Mouse (Mus musculus) adrenal gland, postnatal 36 days (tissue): ENCODE data around the gene Srpr. TPM values are rescaled to one million over a fixed set of nuclear protein-coding genes. Genes with fewer than 3 reads are reported as not detected.
A peak's percentile ranks its signal among the peaks of the same experiment; 100 is the strongest.

Source experiments
- DNase-seq, 2 experiments: peaks; one replicate each; pipeline ENCODE4 v3.0.0; 2021; ENCODE audit warnings: mixed read lengths in 1 of 2
- total RNA-seq, 2 experiments: library from RNA; stranded (reverse); gene quantifications; 2 replicates each; pipeline ENCODE4 v1.2.3; 2021

The Srpr gene
- total RNA-seq, 2 experiments from 2014 or later = 166 to 172 TPM

DNA sequence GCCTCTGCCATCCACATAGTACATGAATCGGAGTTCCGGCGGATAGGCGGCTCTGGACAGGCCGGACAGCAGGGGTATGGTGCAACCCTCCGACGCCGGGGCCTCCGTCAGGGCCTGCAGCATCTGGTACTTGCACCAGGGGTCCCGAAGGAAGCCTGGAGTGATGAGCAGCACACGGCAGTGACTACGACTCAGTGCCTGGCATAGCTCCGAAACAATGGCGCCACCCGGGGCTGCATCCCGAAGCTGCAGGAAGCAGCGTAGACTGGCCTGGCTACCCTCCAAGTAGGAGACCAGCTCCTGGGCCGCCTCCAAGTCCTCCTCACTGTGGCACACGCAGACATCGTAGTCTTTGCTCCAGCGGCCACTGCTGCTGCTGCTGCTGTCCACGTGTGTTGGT, 11.3 kb upstream of the Srpr start:
- peak; percentile 23 to 63 for DNase-seq

DNA sequence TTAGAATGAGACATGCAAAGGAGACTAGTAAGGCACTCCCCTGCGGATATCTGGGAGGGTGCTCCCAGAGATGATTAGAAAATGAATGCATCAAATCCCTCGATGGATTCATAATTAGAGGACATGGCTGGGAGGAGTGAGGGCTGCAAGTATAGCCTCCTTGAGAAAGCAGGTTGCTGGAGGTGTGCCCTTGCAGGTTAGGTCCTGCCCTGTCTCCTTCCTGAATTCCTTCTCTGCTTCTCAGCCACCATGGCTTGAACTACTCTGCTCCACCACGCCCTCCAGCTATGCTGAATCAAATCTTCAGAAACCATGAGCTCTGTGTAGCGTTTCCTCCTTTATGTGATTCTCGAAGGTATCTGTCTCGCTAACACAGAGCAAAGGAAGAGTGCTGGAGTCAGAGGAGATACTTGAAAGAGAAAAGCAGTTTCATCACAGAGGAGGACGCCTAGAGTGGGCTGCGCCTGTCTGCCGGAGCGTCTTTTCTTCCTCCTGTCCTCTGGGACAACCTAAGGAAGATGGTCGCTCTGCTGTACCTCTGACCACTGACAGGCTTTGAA, 6.9 kb upstream of the Srpr start:
- no peak for DNase-seq

DNA sequence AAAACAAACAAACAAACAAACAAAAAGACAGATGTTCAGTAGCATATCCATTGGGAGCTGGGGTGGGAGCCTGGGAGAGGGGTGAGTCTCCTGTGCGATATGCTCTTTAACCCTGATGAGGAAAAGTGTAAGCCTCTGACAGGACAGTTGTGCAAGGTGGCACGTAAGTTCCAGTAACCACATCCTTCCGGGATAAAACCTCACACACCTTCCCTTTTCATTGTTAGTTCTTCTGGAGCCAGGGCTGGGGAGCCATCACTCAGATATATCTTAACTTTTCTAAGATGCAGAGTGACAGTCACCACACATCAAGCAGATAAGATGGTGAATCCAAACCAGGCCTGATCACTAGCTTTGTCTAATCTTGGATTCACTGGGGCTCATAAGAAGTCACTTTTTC, 5.9 kb upstream of the Srpr start:
- no peak for DNase-seq

DNA sequence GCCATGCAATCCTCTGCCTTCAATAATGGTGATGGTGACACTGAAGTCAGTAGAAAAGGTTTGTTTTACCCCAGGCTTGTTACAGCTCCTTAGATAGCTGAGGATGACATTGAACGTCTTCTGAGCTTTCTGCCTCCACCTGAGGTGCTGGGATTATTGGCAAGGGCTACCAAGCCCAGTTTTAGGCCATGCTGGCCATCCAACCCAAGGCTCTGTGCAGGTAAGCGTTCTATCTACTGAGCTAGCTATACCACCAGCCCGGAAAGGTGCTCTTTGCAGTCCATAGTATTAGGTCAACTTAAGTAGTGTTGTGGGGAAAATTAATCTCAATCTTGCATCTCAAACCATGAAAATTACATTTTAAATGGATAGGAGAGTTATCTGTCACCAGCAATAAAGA, 2.4 kb upstream of the Srpr start:
- no peak for DNase-seq

DNA sequence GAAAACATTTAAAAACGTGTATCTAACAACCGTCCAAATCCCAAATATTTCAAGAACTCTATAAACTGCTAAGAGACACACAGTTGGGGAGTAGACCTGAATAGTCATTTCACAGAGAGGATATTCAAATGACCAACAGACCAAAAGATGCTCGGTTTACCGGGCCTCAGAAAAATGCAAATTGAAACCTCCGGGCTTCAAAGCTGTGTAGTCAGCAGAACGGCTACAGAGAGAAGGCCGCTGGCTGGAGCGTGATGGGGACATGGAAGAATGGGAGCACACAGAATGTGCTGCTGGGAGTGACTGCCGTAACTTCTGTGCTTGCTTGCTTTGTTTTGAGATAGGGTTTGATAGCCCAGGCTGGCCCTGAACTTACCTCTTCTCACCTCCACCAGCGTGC, 1.6 kb upstream of the Srpr start:
- no peak for DNase-seq

DNA sequence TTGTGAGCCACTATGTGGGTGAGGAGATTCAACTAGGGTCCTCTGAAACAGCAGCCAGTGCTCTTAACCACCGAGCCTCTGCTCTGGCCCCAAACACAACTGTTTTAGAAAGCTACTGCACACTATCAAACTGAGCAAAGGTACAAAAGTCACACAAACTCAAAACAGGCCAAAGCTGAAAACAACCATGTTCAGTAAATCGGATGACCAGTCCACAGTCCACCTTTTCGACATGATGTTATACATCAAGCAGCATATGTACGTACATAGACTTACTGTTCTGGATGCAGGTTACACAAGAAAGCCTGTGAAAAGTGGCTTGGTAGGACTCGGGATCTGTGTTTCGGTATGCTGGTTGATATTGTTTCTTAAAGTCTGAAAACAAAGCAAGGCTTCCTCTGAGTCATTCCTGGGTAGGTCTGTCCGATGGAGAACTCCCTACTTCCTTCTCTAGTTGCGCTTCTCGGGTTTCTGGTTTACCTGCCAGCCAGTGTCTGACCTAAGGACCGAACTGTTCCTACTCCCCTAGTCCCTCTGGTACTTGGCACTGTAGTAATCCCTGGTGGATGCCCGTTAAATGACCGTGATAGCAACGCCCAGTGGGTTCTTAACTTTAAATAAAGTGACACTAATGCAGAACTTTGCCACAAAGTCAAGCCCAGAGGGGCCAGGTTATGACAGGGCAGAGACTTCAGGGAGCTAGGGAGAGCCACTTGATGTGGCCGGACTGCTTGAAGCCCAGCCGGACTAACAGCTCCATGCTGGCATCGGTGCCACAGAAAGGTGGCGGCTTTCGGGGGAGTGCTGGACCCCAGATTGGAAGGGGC, 817 bp upstream of the Srpr start:
- DNase-seq = no peak

DNA sequence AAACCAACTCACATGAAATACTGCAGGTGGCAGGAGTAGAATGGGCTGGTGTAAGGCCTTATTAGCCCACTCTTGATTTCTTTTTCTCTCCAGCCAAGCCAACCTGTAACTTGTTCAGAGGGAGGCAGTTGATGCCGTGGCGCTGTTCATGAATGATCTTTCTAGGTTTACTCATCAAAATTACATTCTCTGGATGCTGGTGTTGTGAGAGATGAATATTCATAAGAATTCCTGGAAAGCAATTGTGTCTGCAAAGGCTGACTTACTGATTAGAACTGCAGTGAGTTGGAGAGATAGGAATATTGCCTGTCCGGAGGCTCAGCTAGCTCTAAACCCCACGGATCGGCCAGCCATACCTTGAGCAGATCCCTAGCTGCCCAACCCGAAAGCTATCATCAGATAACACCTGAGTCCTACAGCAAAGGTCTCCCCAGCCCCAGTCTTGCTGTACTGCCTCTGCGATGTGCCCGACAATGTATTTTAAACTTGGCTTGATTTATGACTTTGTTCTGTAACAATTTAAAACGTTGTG, 620 bp downstream of the Srpr start:
- no peak for DNase-seq

DNA sequence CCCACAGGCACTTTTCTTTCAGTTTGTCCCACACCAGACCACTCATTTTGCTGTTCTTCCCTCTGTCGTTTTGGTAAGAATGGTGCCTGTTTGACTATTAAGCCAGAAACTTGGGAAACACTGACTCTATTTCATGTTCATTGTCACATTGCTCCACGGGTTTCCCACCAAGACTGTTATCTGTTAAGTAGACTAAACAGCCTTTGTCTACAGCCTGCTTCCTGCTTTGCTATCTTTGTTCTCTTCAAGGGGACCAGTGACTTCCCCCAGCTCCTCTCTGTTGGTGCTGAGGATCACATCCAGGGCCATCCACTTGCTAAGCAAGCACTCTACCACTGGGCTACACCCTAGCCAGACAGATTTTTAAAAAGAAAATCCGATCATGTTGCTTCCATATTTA, 3.6 kb downstream of the Srpr start:
- DNase-seq = no peak

DNA sequence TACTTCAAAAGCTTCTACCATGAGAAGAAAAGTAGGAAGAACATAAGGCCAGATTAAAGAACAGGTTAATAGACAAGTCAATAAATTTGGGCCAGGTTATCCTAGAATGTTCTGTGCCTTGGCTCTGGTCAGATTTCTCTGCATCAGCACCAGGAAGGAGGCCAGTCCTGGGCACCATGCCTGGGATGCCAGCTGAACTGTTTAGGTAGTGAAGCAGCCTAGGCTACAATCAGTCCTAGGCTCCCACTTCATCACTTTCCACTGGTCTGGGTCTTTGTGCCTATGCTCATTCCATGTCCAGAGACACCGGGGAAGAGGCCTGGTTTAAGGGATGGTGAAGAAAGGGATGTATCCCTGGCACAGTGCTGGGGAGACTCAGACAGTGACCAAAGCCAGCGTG, 4.4 kb downstream of the Srpr start:
- no peak for DNase-seq

DNA sequence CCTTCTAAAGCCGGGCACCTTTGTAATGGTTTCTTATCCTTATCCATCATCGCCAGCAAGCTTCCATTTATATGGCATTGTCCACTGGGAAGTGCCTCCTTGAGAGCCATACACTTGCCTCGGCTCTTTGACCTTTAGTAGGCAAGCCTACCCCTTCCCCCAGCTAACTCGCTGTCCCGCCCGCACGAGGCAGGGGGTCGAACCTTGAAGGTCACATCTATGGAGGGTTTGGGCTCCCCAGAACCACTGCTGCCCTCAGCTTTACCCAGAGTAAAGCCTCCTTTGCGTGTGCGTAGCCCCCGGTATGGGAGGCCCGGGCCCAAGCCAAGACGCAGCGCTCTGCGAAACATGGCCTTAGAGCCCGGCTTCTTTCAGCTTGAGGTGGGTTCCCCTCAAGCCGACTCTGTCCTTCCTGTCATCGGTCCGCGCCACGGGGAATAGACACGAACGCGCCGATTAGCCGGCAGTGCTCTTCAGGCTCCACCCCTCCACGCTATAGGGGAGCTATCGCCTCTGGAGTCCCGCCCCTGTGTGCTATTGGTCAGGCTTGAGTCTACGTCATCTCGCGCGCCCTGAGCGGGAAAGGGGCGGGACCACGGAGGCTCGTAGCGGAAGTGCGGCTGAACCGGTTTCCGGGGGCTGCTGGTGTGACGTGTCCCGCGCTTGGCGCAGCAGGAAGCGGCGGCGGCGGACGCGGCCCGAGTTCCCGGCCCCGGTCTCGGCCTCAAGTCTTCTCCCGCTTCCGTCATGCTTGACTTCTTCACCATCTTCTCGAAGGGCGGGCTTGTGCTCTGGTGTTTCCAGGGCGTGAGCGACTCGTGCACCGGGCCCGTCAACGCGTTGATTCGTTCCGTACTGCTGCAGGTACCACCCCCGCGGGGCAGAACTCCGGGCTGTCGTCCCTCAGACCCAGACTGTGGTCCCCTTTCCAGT, 10.8 kb downstream of the Srpr start, which contains the start of gene Foxred1:
Gene Foxred1, minus strand, starts transcription at position 514 of the 933 bp plus-strand sequence.
- DNase-seq = peak; percentile 99

DNA sequence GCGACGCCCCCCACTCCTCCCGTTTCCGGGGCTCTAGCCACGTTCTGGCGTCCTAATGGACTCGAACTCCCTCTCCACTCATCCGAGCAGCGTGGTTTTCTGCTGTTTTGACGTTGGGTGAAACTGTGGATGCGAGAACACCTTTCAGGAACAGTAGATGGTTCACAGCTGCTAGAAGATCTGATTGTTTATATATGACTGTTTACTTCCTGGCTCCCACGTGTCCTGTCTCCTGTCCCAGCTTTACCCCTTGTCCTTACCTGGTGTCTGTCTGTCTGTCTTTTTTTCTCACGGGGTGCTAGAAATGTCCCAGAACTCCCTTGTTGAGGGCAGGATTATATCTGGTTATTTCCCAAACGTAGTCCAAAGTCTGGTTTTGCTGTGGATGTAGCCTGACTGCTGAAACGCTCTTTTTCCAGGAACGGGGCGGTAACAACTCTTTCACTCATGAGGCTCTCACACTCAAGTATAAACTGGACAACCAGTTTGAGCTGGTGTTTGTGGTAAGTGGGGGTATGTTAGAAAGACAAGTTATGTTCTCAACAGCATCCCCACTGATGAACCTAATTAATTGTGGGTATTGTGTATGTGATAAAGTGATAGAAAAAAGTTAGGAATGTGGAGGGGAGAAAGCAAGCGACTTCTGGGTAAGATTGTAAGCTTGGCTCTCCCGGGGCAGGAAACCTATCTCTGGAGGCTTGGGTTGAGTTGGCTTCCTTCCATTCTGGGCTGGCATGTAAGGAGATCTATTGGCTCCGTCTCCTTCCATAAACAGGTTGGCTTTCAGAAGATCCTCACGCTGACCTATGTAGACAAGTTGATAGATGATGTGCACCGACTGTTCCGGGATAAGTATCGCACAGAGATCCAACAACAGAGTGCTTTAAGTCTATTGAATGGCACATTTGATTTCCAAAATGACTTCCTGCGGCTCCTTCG, 11.9 kb downstream of the Srpr start:
- DNase-seq = no peak

DNA sequence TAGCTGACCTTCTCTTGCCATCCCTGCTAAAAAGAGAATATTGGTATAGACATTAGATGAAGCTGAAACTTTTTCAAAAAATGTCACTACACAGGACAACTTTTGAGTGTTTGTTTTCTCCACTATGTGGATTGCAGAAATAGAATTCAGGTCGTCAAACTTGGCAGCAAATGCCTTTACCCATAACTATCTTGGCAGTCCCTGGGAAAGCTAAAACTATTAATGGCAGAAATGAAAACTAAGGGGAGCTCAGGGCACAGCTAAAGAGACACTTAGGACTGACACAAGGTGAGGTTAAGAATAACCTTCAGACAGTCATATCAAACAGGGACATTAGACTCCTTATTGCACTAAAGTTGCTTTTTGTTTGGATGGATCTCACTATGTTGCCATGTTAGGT, 18.0 kb downstream of the Srpr start:
- no peak for DNase-seq

DNA sequence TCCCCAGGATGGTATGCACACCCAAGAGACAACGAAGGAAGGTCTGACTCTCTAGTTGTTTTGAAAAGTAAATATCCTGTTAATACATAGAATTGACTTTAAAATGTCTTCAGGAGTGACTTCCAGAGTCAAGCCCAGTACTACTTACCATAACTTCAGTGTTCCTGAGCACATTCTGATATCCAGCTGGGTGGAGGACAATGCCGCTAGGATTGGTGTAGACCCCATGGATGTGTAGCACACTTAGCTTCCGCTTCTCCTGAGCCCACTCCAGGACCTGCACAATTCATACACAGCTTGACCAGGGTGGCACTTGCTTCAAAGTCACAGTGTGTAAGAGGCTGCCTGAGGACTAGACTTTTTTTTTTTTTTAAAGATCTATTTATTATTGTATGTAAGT, 23.5 kb downstream of the Srpr start:
- no peak for DNase-seq

DNA sequence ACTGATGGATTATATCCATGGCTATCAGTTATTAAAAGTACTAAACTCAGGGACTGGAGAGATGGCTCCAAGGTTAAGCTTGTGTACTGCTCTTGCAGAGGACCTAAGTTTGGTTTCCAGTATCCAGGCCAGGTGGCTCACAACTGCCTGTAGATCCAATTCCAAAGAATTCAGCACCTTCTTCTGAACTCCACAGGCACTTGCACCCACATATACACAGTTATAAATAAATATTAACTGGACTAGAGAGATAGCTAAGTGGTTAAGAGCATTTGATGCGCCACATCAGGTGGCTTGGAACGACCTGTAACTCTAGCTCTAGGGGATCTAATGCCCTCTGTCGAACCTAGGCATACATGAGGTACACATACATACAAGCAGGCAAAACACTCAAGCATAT, 28.7 kb downstream of the Srpr start:
- DNase-seq = no peak

DNA sequence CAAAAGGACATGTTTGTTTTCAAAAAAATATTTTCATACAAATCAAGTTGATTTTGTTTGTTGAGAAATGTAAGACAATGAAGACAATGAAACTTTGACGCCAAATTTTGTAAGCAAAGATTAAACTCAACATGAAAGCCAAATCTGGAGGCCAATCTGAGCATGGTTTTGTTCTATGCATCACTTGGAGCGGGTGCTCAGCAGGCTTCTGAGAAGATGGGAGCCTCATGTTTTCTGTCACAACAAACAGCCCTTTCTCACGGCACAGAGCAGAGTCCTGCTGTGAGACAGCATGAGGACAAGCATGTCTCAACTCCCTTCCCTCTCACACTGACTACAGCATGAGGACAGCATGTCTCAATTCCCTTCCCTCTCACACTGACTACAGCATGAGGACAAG, 36.0 kb downstream of the Srpr start:
- no peak for DNase-seq

DNA sequence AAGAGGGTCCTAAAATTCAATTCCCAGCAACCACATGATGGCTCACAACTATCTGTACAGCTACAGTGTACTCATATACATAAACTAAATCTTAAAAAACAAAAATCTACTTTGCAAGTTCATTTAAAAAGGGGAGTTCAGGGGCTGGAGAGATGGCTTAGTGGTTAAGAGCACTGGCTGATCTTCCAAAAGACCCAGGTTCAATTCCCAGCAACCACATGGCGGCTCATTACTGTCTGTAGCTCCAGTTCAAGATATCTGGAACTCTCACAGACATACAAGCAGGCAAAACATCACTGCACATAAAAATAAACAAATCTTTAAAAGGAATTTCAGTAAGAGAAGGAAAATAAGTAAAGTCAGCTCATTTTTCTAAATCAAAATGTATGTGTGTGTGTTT, 38.4 kb downstream of the Srpr start:
- no peak for DNase-seq

DNA sequence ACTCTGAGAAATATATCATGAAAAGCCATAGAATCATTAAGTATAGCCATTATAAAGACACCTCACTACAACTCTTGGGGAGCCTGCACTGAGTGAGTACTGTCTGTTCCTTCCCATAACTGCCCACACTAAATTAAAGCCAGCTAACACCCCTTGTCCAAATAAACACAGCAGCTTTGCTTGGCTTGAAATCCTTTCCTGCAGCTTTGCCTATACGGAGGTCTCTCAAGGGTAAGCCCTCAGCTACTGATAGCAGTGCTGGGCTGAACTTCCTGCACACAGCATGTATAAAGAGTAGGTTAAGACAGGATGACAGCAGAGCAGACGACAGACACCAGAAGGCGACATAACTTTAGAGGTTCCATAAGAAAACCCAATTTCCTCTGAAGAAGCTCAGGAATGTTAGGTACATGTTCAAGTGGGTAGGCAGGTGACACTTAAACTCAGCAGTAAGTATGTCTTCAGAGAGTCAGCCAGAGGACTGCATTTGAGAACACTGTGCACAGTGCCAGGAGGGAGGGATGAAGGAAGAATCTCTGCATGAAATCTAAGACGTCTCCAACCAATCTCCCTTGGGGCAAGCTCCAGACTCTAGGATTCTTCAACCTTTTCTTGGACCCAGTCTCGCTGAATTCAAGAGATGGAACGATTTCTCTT, 39.1 kb downstream of the Srpr start:
- DNase-seq = no peak

DNA sequence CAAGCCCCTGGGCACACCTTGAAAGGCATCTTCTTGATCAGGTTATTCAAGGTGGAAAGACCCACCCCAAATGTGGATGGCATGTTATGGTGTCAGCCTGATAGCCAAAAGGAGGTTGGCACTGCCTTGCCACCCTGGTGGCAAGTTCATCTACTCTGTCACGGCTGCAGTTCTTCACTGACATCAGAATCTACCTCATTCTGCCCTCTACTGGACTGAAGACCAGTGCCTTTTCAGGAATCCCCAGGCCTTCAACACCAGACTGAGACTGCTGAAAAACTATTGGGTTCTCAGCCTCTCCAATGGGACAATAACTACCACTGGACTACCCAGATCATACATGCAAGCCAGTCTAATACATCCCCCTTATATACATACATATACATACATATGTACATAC, 39.8 kb downstream of the Srpr start:
- DNase-seq = no peak

DNA sequence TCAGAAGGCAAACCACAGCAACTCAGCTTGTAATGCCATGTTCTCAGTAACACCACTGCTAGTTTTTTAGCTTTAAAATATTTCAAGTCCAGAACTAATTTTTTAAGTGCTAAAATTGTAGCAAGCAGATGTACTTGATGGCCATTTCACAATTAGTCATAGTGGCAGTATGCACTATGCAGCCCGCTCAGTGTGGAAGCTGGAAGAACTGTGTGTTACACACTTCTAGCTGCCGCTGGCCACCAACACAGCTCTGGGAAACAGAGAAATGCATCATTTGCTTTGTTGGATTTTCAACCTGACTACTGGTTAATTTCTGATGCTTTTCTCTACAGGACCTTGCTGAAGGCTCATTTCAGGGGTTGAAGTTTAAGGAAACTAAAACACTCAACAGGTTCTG, 47.4 kb downstream of the Srpr start:
- no peak for DNase-seq

DNA sequence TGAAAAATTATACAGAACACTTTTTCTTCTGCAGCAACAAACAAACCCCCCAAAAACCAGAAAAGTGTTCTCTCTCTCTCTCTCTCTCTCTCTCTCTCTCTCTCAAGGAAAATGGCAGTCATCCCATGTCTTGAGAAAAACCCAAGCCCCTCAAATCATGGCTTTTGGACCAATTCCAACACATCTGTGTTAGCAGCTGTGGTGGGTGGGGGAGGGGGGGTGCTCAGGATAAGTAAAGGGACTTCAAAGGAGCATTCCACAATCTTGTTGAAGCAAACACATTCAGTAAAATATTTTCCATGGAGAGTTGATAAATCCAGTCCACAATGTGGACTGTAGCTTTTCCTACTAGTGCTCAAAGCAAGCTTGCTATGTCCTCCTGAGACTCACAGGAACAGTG, 49.5 kb downstream of the Srpr start:
- DNase-seq = no peak

DNA sequence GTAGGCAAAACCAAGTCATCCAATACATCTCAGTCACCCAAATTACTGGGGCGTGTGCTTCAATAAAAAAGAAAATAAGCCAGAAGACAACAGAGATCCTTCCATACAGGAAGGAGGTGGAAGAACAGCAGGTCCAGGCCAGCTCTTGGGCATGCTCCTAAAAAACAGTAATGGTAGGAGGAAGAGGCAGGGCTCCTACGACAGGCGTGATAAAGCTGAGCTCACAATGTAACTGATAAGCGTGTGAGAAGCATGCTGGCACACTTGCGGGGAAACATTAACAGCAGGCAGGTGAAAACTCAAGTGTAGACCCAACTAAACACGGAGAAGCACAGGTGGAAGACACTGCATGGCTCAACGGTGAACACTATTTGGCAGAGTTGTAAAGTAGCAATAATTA, 57.4 kb downstream of the Srpr start:
- no peak for DNase-seq
